In genomic region chr9:48604939-48605598, GRCm38 (mm10) we compare ENCODE assay signal across 12 mouse cellular contexts. TPM values are rescaled to one million over a fixed set of nuclear protein-coding genes. Genes with fewer than 3 reads are reported as not detected.
DNase-seq lines count a peak whose midpoint lies in the region; ATAC-seq and TF ChIP-seq lines count a peak whose summit lies in the region.
"Had no signal": no experiment of that assay in that cellular context is flagged by ENCODE, and none has a peak within 500 bp of the region (broad histone marks: within the 10 kb centered on the region; RNA-seq: fewer than 3 reads in every experiment).

TSS of gene Nnmt (minus strand) at chr9:48605153.

- no peaks in the 10 kb centered on the region for H3K36me3 ChIP-seq in neural tube, embryonic 15.5 days
- H3K36me3 ChIP-seq in kidney, postnatal 0 days (ENCODE audit: insufficient read depth, low read length) = no peaks in the 10 kb centered on the region
- no peaks in the 10 kb centered on the region for H3K36me3 ChIP-seq in forebrain, embryonic 16.5 days (ENCODE audit: control insufficient read depth, insufficient read depth)
- H3K36me3 ChIP-seq: G1E; hindbrain, embryonic 15.5 days had no signal

- H3K27ac ChIP-seq in neural tube, embryonic 15.5 days (replicated peaks) = no peak within 1 kb of the TSS
- H3K27ac ChIP-seq in kidney, postnatal 0 days = no peak within 1 kb of the TSS
- no peak within 1 kb of the TSS for H3K27ac ChIP-seq in forebrain, embryonic 16.5 days (ENCODE audit: low read length)
- H3K27ac ChIP-seq: hindbrain, embryonic 15.5 days had no signal

- H3K4me2 ChIP-seq in neural tube, embryonic 15.5 days = no peak within 1 kb of the TSS
- peak within 1 kb of the TSS; percentile 27; the same call in 1 of the 2 replicates for H3K4me2 ChIP-seq in kidney, postnatal 0 days (ENCODE audit: low read length)
- no peak within 1 kb of the TSS for H3K4me2 ChIP-seq in forebrain, embryonic 16.5 days (ENCODE audit: low read length)
- H3K4me2 ChIP-seq: hindbrain, embryonic 15.5 days had no signal

- no peaks in the 10 kb centered on the region for H3K27me3 ChIP-seq in neural tube, embryonic 15.5 days (replicated peaks)
- no peaks in the 10 kb centered on the region for H3K27me3 ChIP-seq in kidney, postnatal 0 days (ENCODE audit: insufficient read depth, low read length)
- no peaks in the 10 kb centered on the region for H3K27me3 ChIP-seq in forebrain, embryonic 16.5 days (replicated peaks; ENCODE audit: control insufficient read depth, insufficient read depth, low read length)
- H3K27me3 ChIP-seq: hindbrain, embryonic 15.5 days had no signal

- 65% methylated on average over 8 of the region's 8 CpGs for WGBS in neural tube, embryonic 15.5 days
- WGBS in kidney, postnatal 0 days = 30% methylated on average over 8 of the region's 8 CpGs
- 56% methylated on average over 8 of the region's 8 CpGs for WGBS in forebrain, embryonic 16.5 days

- H3K4me3 ChIP-seq in neural tube, embryonic 15.5 days (replicated peaks) = no peak within 1 kb of the TSS
- H3K4me3 ChIP-seq in kidney, postnatal 0 days (replicated peaks; ENCODE audit: low read depth, low read length) = no peak within 1 kb of the TSS
- H3K4me3 ChIP-seq in forebrain, embryonic 16.5 days (replicated peaks; ENCODE audit: low read length) = no peak within 1 kb of the TSS
- H3K4me3 ChIP-seq: hindbrain, embryonic 15.5 days had no signal

- H3K9me3 ChIP-seq in neural tube, embryonic 15.5 days (replicated peaks) = no peaks in the 10 kb centered on the region
- no peaks in the 10 kb centered on the region for H3K9me3 ChIP-seq in kidney, postnatal 0 days (replicated peaks; ENCODE audit: low read length)
- no peaks in the 10 kb centered on the region for H3K9me3 ChIP-seq in forebrain, embryonic 16.5 days (ENCODE audit: control insufficient read depth, low read length)
- H3K9me3 ChIP-seq: G1E; hindbrain, embryonic 15.5 days had no signal

- ATAC-seq in neural tube, embryonic 15.5 days (ENCODE audit: low FRiP score) = no peak
- ATAC-seq in kidney, postnatal 0 days (replicated peaks; ENCODE audit: low FRiP score, low read depth) = no peak
- no peak for ATAC-seq in forebrain, embryonic 16.5 days

- H3K4me1 ChIP-seq in neural tube, embryonic 15.5 days = no peaks in the 10 kb centered on the region
- no peaks in the 10 kb centered on the region for H3K4me1 ChIP-seq in kidney, postnatal 0 days (replicated peaks; ENCODE audit: insufficient read depth, low read length)
- H3K4me1 ChIP-seq in forebrain, embryonic 16.5 days (replicated peaks; ENCODE audit: control insufficient read depth, insufficient read depth, low read length) = no peaks in the 10 kb centered on the region
- H3K4me1 ChIP-seq: hindbrain, embryonic 15.5 days had no signal

- no peak within 1 kb of the TSS for H3K9ac ChIP-seq in neural tube, embryonic 15.5 days (replicated peaks)
- H3K9ac ChIP-seq in kidney, postnatal 0 days (ENCODE audit: low read depth, low read length) = no peak within 1 kb of the TSS
- no peak within 1 kb of the TSS for H3K9ac ChIP-seq in forebrain, embryonic 16.5 days (replicated peaks; ENCODE audit: low read depth, low read length)
- H3K9ac ChIP-seq: hindbrain, embryonic 15.5 days had no signal

- DNase-seq in neural tube, embryonic 10.5 days (ENCODE audit: extremely low spot score, low spot score) = peak; percentile 12
- peak; percentile 69 to 83 for DNase-seq in heart, adult 18-20 months
- DNase-seq in kidney, postnatal 0 days (ENCODE audit: low spot score) = peak; percentile 59
- DNase-seq in yolk sac, embryonic 10.5 days (ENCODE audit: low spot score) = peak; percentile 41
- no peak for DNase-seq in cerebellum, adult 11-12 months
- DNase-seq in urinary bladder, postnatal 10 days (ENCODE audit: low spot score) = no peak
- DNase-seq: cerebellum, postnatal 10 days; thymus, adult 18-20 months had no signal

- no peak for TF ChIP-seq CTCF in kidney, postnatal 0 days (IDR thresholded peaks at IDR 0.05; ENCODE audit: low read depth)

RNA-seq across cellular contexts. Expression of gene Nnmt, which starts in this region (rescaled TPM):
- polyA plus RNA-seq in neural tube, embryonic 15.5 days (2015; fragmentation: Nextera tagmentation; extraction: Ambion mirVana) = 0.70 and 0.92 TPM in 2 replicates
- 1 to 10 TPM; 4.1 to 6.2 TPM for total RNA-seq in heart, adult 18-20 months (2021)
- 4.3 and 5.4 TPM in 2 replicates for polyA plus RNA-seq in kidney, postnatal 0 days (2015; fragmentation: Nextera tagmentation; extraction: Ambion mirVana)
- 1.2 and 1.4 TPM in 2 replicates for polyA plus RNA-seq in forebrain, embryonic 16.5 days (2015; fragmentation: Nextera tagmentation; extraction: Ambion mirVana)
- polyA plus RNA-seq: G1E had no signal

Comparison
In these comparisons a context has a peak if more than half of its experiments do, and no peak if none do; other contexts are left out.
1. DNase-seq: peak in neural tube, embryonic 10.5 days (single experiment), heart, adult 18-20 months (2 of 2), kidney, postnatal 0 days (single experiment) and yolk sac, embryonic 10.5 days (single experiment); none in cerebellum, adult 11-12 months (single experiment) and urinary bladder, postnatal 10 days (single experiment).